Mouse (Mus musculus) megakaryocyte-erythroid progenitor cell, adult 5 weeks (primary cell): ENCODE data around the gene Gm11213. TPM values are rescaled to one million over a fixed set of nuclear protein-coding genes. Genes with fewer than 3 reads are reported as not detected.

Experiments
- polyA plus RNA-seq: library from polyadenylated mRNA; stranded (reverse); fragments of >175 nt; gene quantifications from 2 replicates; pipeline ENCODE4 v1.2.3, GENCODE M21; 2012

Gm11213 gene
- not detected in 2 replicates for polyA plus RNA-seq

DNA sequence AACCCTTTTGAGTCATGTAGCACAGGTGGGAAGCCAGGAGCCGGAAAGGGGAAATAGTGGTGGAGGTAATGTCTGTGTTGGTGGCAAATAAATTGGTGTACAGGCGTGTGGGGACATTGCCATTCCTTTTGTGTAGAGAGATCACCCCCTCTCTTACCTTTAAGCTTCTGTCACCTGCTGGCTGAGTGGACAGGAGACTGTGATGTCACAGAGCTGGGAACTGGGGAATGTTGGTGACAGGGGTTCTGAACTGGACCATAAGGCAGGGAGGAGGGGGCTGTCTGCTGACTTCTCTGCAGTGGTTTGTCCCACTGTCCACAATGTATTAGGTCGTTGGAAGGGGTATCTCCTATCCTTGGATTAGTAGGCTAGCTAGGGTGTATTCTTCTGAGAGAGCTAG is at the start of gene Gm11213:
TSS of gene Gm11213 (minus strand) at position 317 of the 400 bp plus-strand sequence.

DNA sequence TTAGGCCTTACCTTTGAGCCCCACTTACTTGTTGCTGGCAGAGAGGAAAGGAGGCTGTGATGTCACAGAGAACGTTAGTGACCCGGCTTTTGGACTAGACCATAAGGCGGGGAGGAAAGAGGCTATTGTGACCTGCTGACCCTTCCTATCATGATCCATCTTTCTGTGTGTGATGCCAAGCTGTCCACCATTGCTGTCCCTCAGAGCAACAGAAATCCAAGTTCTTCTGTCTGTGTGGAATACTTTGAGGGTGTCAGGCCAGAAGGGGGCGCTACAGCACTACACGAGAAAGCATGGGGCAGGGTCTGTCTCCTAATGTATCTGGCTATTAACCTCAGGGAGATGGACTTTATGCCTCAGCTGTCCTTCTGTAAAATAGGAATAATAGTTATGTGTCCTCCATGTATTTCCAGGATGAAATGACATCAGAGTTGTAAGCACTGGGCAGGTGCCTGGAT is 17.3 kb upstream of the Gm11213 start, which contains the start of gene Tex48:
TSS of gene Tex48 (minus strand) at position 51 of the 458 bp plus-strand sequence.

DNA sequence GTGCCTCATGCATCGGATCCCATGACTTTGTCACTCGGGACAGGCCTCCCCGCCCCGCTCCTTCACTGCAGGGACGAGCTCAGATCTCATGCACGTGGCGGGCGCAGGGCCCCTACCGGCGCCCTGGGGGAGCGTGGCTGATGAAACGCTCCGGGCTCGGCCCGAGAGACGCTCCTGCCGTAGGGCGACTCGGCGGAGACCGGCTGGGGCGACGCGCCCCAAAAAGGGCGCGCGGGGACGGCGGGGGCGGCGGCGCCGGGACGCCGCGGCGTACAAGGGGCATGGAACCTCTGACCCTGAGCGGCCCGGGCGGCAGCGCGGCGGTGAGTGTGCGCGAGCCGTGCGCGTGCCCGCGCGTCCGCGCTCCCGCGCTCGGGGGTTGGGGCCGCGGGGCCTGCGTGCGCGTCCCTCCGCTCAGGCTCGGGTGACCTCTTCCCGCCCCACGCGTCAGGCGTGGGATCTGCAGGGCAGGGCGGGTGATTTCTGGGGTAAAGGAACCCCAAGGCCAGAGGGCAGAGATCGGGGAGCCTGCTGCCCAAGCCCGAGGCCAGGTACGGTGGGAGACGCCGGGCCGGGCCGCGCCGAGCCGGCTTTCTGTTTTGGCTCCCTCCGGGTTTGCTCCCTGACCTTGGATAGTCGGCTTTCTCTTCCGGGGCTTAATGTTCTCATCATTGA is 46.5 kb downstream of the Gm11213 start, which contains the start of gene Tmem268:
TSS of gene Tmem268 (plus strand) at position 375 of the 675 bp plus-strand sequence.

Other genes starting within 250 kb of the Gm11213 start
- gene Orm3, start 249.1 kb downstream of the Gm11213 start, polyA plus RNA-seq, result 0.07 TPM in 1 of 2 replicates, not detected in the other
- gene Orm2, start 242.8 kb downstream of the Gm11213 start, polyA plus RNA-seq, result not detected in 2 replicates
- gene Akna, start 201.9 kb downstream of the Gm11213 start, polyA plus RNA-seq, result 61.6 and 76.7 TPM in 2 replicates
- 11.8 and 14.1 TPM in 2 replicates for gene Whrn, start 109.3 kb downstream of the Gm11213 start, polyA plus RNA-seq
- gene Atp6v1g1, start 60.5 kb downstream of the Gm11213 start, polyA plus RNA-seq, result 105 and 115 TPM in 2 replicates
- gene Tmem268, start 46.5 kb downstream of the Gm11213 start, polyA plus RNA-seq, result 4.7 and 7.0 TPM in 2 replicates
- gene Tex48, start 17.2 kb upstream of the Gm11213 start, polyA plus RNA-seq, result not detected in 2 replicates
- not detected in 2 replicates for gene Gm11214, start 58.1 kb upstream of the Gm11213 start, polyA plus RNA-seq
- gene Tnfsf15, start 139.9 kb upstream of the Gm11213 start, polyA plus RNA-seq, result not detected in 2 replicates